Mouse (Mus musculus) embryonic facial prominence, embryonic 12.5 days (tissue): ENCODE data around the gene Gsdmc4. TPM values are rescaled to one million over a fixed set of nuclear protein-coding genes. Genes with fewer than 3 reads are reported as not detected.
"Not testable (repeated sequence)": the region's sequence is repeated elsewhere in the genome, so short reads cannot be mapped to it uniquely, and the experiment has no call there.

Experiments
- ATAC-seq: fragments of 200-750 bp; cut with Nextera tagmentation; 2 replicates; pipeline ENCODE4 v1.8.0; 2017; ENCODE audit not compliant: insufficient number of reproducible peaks, insufficient read depth, low FRiP score, low TSS enrichment
- H3K27ac ChIP-seq: fragments of 300-500 bp; sonication (generic); 2 replicates; pipeline ENCODE4 v1.5.1; 2016; ENCODE audit warnings: mild to moderate bottlenecking
- H3K27me3 ChIP-seq: fragments of 300-500 bp; sonication (generic); 2 replicates; pipeline ENCODE4 v1.6.1; 2016; ENCODE audit warnings: mild to moderate bottlenecking, moderate library complexity
- H3K36me3 ChIP-seq: fragments of 300-500 bp; sonication (generic); 2 replicates; pipeline ENCODE4 v1.6.1; 2016; ENCODE audit warnings: mild to moderate bottlenecking
- H3K4me1 ChIP-seq: fragments of 300-500 bp; sonication (generic); 2 replicates; pipeline ENCODE4 v1.6.1; 2016
- H3K4me2 ChIP-seq: fragments of 300-500 bp; sonication (generic); replicated peaks from 2 replicates; pipeline ENCODE4 v1.6.1; 2016; ENCODE audit warnings: mild to moderate bottlenecking, moderate library complexity
- H3K4me3 ChIP-seq: fragments of 300-500 bp; sonication (generic); 2 replicates; pipeline ENCODE4 v1.5.1; 2016; ENCODE audit warnings: mild to moderate bottlenecking
- H3K9ac ChIP-seq: fragments of 300-500 bp; sonication (generic); 2 replicates; pipeline ENCODE4 v1.6.1; 2016; ENCODE audit warnings: mild to moderate bottlenecking, moderate library complexity
- H3K9me3 ChIP-seq: fragments of 300-500 bp; sonication (generic); 2 replicates; pipeline ENCODE4 v1.6.1; 2016; ENCODE audit warnings: mild to moderate bottlenecking, moderate library complexity
- WGBS: fragments of 180-500 bp; shearing (Covaris S2); methylation state at CpG from one replicate; pipeline ENCODE4 v1.1.7; 2016; 5-methylcytosine and 5-hydroxymethylcytosine counted together
- polyA plus RNA-seq: library from polyadenylated mRNA; unstranded; fragments of >200 nt; fragmentation: Nextera tagmentation; extraction: Ambion mirVana; gene quantifications from 2 replicates; pipeline ENCODE4 v1.2.1, GENCODE M21; 2016

Gsdmc4 gene
- polyA plus RNA-seq = 0.08 TPM in 1 of 2 replicates, not detected in the other

GRCm38 (mm10) chr15:63912197-63912596 lies at the start of gene Gsdmc4:
Gene Gsdmc4 (minus strand): TSS chr15:63912297.
- not testable (repeated sequence) for ATAC-seq, H3K4me1 ChIP-seq, H3K4me2 ChIP-seq, H3K27ac ChIP-seq, H3K4me3 ChIP-seq, H3K27me3 ChIP-seq, H3K9me3 ChIP-seq, H3K9ac ChIP-seq, H3K36me3 ChIP-seq
- WGBS = 83% methylated on average over 2 of the region's 2 CpGs

GRCm38 (mm10) chr15:63960542-63960941 lies 48.4 kb upstream of the Gsdmc4 start:
- 93% methylated on average over 2 of the region's 2 CpGs for WGBS
- no peaks in the 10 kb centered on the region for H3K9me3 ChIP-seq
- no peaks in the 10 kb centered on the region for H3K27me3 ChIP-seq
- ATAC-seq = no peak
- H3K4me2 ChIP-seq = no peak overlapping the region
- no peak overlapping the region for H3K9ac ChIP-seq
- no peaks in the 10 kb centered on the region for H3K4me1 ChIP-seq
- no peaks in the 10 kb centered on the region for H3K36me3 ChIP-seq
- H3K4me3 ChIP-seq = no peak overlapping the region
- H3K27ac ChIP-seq = no peak overlapping the region

DNA sequence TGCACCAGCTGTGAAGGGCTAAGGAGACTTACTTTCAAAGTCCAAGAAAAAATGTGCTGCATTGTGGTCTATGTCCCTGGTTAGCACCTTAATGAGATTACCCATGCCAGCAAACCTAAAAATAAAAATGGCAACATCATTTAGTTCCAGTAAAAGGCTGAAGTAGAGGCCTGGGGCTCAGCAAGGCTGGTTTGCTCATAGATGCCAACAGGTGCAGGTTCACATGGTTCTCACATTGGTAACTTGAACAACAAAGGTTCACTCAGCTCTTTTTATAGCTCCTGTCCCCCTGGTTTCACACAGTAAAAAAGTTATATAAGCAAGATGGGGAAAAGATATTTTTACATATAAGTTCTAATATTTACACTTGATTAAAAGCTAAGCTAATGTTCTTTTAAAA lies 45.5 kb upstream of the Gsdmc4 start:
- ATAC-seq = no peak
- no peaks in the 10 kb centered on the region for H3K27me3 ChIP-seq
- H3K27ac ChIP-seq = no peak overlapping the region
- H3K9ac ChIP-seq = no peak overlapping the region
- H3K4me3 ChIP-seq = no peak overlapping the region
- H3K9me3 ChIP-seq = no peaks in the 10 kb centered on the region
- no peaks in the 10 kb centered on the region for H3K36me3 ChIP-seq
- no peaks in the 10 kb centered on the region for H3K4me1 ChIP-seq
- H3K4me2 ChIP-seq = no peak overlapping the region

GRCm38 (mm10) chr15:63953256-63953655 lies 41.2 kb upstream of the Gsdmc4 start:
- Histone ChIP-seq H3K9me3 (no peaks in the 10 kb centered on the region), H3K27me3 (no peaks in the 10 kb centered on the region), H3K9ac (no peak overlapping the region), H3K4me1 (no peaks in the 10 kb centered on the region), H3K36me3 (no peaks in the 10 kb centered on the region), H3K4me3 (no peak overlapping the region), H3K27ac (no peak overlapping the region), H3K4me2 (no peak overlapping the region)
- ATAC-seq = no peak
- WGBS = 91% methylated on average over 4 of the region's 4 CpGs

DNA sequence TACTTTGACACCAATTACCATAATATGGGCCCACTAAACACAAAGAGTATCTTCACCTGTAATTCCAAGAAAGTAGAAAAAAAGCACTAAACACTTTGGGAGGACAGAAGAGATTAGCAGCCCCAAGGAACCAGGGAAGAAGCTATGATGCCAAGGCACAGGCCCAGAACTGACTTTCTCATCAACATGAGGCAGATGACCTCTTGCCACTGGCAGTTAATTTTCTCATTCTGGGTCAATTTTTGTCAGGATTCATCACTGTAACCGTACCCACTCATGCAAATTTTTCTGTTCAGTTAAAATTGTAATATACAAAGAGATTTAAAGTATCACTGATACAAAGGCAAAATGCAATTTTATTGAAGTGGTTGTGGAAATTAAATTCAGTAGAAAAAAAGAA lies 29.1 kb upstream of the Gsdmc4 start:
- Histone ChIP-seq H3K4me3 (no peak overlapping the region), H3K9me3 (no peaks in the 10 kb centered on the region), H3K36me3 (peaks cover 17% of the 10 kb centered on the region), H3K4me2 (no peak overlapping the region), H3K9ac (no peak overlapping the region), H3K27ac (no peak overlapping the region), H3K27me3 (no peaks in the 10 kb centered on the region), H3K4me1 (no peaks in the 10 kb centered on the region)
- no peak for ATAC-seq
- WGBS = 76% methylated on average over 1 of the region's 1 CpGs

DNA sequence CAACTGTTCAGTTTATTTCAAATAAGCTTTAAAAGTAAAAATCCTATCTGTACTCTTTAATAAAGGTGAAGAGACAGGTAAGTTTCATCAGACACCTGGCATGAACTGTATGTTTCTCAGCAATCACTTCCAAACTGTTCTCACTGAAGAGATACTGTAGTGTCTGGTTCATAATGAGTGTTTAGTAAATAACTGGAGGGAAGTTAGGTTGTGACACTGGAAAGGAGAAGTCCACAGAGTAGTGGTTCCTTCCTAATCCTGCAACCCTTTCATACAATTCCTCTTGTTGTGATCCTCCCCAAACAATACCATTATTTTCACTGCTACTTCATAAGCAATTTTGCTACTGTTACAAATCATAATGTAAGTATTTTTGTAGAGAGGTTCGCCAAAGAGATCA lies 20.6 kb upstream of the Gsdmc4 start:
- no peaks in the 10 kb centered on the region for H3K27me3 ChIP-seq
- no peak for ATAC-seq
- peaks cover 24% of the 10 kb centered on the region for H3K36me3 ChIP-seq

GRCm38 (mm10) chr15:63931404-63931803 lies 19.3 kb upstream of the Gsdmc4 start:
- peaks cover 20% of the 10 kb centered on the region for H3K36me3 ChIP-seq
- no peak overlapping the region for H3K27ac ChIP-seq
- WGBS = 95% methylated on average over 1 of the region's 1 CpGs
- no peaks in the 10 kb centered on the region for H3K4me1 ChIP-seq
- H3K27me3 ChIP-seq = no peaks in the 10 kb centered on the region
- no peak overlapping the region for H3K9ac ChIP-seq
- no peak for ATAC-seq
- H3K9me3 ChIP-seq = no peaks in the 10 kb centered on the region
- H3K4me2 ChIP-seq = no peak overlapping the region
- H3K4me3 ChIP-seq = no peak overlapping the region

More for the DNA sequence above, 20.6 kb upstream of the Gsdmc4 start:
- WGBS = 93% methylated on average over 1 of the region's 1 CpGs
- Histone ChIP-seq H3K4me2 (no peak overlapping the region), H3K4me1 (no peaks in the 10 kb centered on the region), H3K9ac (no peak overlapping the region), H3K9me3 (no peaks in the 10 kb centered on the region), H3K27ac (no peak overlapping the region), H3K4me3 (no peak overlapping the region)

DNA sequence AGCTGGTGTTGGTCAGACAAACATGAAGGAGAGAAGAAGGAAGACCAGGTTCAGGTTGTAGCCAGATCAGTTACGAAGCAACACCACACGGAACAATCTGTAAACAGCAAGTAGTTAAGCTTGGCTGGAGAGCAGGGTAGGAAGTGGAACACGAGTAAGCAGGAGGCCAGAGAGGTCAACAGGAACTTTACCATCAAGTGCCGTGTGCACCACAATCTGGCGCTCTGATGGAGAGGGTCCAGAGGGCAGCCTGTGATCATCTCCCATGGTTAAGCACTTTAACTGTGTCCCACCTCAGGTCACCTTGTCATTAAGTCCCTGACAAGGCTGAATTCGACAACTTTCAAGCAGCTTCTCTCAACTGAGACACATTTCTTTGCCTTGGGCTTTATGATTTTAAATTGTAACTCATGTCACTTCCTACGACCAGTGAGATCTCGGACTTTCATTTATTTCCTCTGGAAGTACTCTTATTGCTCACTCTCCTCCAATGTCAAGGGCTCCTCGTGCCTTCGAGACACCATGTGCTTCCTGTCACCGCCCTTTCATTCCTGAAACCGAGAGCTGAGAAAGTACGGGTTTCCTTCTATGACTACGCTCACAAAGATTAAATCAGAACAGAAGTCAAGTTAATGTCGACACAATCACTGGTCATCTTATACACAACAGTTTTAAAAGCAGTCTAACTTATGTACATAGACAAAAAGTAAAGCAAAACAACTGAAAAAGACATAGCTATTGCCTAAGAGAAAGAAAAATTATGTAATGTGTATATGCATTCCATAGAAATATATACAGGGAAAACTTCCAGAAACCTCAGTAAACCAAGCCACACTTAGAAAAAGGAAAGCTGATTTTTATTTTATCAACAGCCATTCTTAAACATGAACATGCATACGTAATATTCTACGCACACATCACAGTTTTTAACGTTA lies 18.3 kb upstream of the Gsdmc4 start:
- Histone ChIP-seq H3K36me3 (peaks cover 20% of the 10 kb centered on the region), H3K9me3 (no peaks in the 10 kb centered on the region), H3K4me2 (no peak overlapping the region), H3K27ac (no peak overlapping the region), H3K4me3 (no peak overlapping the region), H3K4me1 (no peaks in the 10 kb centered on the region), H3K9ac (no peak overlapping the region), H3K27me3 (no peaks in the 10 kb centered on the region)
- WGBS = 90% methylated on average over 18 of the region's 18 CpGs
- ATAC-seq = no peak

GRCm38 (mm10) chr15:63926201-63926600 lies 14.1 kb upstream of the Gsdmc4 start:
- Histone ChIP-seq H3K4me3 (no peak overlapping the region), H3K9me3 (no peaks in the 10 kb centered on the region), H3K4me2 (no peak overlapping the region), H3K36me3 (peaks cover 15% of the 10 kb centered on the region), H3K27ac (no peak overlapping the region), H3K27me3 (no peaks in the 10 kb centered on the region), H3K9ac (no peak overlapping the region), H3K4me1 (no peaks in the 10 kb centered on the region)
- no peak for ATAC-seq
- WGBS = 89% methylated on average over 3 of the region's 3 CpGs

- peaks cover 5% of the 10 kb centered on the region; the same call in 1 of the 2 replicates for H3K36me3 ChIP-seq
- H3K9ac ChIP-seq = no peak overlapping the region
- no peak overlapping the region for H3K4me3 ChIP-seq
- H3K9me3 ChIP-seq = no peaks in the 10 kb centered on the region
- H3K4me1 ChIP-seq = no peaks in the 10 kb centered on the region
- ATAC-seq = no peak
- 88% methylated on average over 1 of the region's 1 CpGs for WGBS
- H3K4me2 ChIP-seq = no peak overlapping the region
- no peaks in the 10 kb centered on the region for H3K27me3 ChIP-seq
- H3K27ac ChIP-seq = no peak overlapping the region
Observed at GRCm38 (mm10) chr15:63924484-63924883, 12.4 kb upstream of the Gsdmc4 start.

DNA sequence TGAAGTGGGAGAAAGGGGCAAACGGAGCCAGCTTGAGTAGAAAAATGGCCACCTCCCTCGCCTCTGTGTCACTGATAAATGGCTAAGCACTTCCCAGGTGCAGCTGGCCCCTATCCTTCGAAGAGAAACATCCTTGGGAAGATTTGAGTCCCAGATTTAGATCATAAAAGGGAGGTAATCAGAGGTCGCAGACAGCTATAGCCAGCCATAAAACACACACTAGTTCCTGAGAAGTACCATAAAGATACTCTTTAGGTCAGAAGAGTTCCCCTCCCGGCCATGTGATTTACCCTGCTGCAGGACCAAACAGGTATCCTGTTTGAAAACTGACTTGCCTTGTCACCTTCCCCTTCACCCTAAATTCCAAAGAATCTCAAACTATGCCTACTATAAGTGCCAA lies 9.5 kb upstream of the Gsdmc4 start:
- H3K9me3 ChIP-seq, H3K4me3 ChIP-seq, ATAC-seq, H3K9ac ChIP-seq, H3K27ac ChIP-seq, H3K4me2 ChIP-seq, H3K36me3 ChIP-seq, H3K4me1 ChIP-seq, H3K27me3 ChIP-seq: not testable (repeated sequence)
- 94% methylated on average over 3 of the region's 5 CpGs for WGBS

GRCm38 (mm10) chr15:63919728-63920127 lies 7.6 kb upstream of the Gsdmc4 start:
- not testable (repeated sequence) for H3K4me1 ChIP-seq, H3K27me3 ChIP-seq, H3K9me3 ChIP-seq, H3K27ac ChIP-seq, H3K36me3 ChIP-seq, H3K4me3 ChIP-seq, H3K4me2 ChIP-seq, H3K9ac ChIP-seq, ATAC-seq
- 73% methylated on average over 2 of the region's 2 CpGs for WGBS
